Mouse (Mus musculus): ENCODE measurements around the gene Vat1l. TPM values are rescaled to one million over a fixed set of nuclear protein-coding genes. Genes with fewer than 3 reads are reported as not detected.

Vat1l gene
- polyA plus RNA-seq, 1 experiment from 2014 or later, result 5.9 TPM

DNA sequence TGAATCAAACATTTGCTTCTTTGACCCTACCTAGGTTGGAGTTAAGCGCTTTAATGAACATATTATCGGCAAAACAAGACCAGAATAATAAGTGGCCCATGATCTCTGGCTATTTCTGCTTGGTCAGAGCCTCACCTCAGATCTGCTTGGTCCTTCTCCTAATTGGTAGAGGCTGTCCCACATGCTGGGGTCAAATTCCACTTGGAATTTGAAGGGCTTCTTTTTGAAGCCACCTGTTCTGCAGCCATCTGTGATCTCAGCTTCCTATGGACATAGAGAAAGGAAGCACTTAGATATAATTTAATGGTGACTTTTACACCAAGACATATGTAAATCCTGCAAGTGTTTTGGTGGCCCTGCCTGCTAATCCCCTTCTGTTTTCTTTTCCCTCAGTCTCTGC is 16.6 kb downstream of the Vat1l start:
- Histone ChIP-seq H3K4me2 (replicated peaks) (no peak overlapping the region), H3K4me3 (no peak overlapping the region), H3K4me1 (no peaks in the 10 kb centered on the region), H3K27me3 (no peaks in the 10 kb centered on the region), H3K36me3 (no peaks in the 10 kb centered on the region), H3K27ac (no peak overlapping the region), H3K9ac (no peak overlapping the region), H3K9me3 (no peaks in the 10 kb centered on the region)
- 82% methylated on average over 2 of the region's 2 CpGs for WGBS
- ATAC-seq (ENCODE audit: insufficient number of reproducible peaks, insufficient read depth, low FRiP score, low TSS enrichment), result no peak

DNA sequence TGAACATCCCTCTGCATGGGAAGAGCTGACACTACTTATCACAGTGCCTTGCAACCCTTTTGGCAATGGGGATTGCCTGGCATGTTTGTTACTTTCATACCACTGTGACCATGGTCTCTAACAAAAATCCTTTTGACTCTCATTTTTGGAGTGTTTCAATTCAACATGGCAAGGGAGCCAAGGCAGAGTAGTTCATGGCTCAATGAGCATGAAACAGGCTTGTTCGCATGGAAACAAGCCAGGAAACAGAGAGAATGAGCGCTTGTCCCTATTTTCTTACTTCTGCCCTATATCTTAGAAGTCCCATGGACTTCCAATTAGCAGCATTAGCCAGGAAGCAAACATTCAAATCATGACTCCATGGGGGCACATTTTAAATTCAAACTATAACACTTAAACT is 18.6 kb downstream of the Vat1l start:
- Histone ChIP-seq H3K27ac (no peak overlapping the region), H3K9me3 (no peaks in the 10 kb centered on the region), H3K36me3 (no peaks in the 10 kb centered on the region), H3K4me3 (no peak overlapping the region), H3K9ac (no peak overlapping the region), H3K4me1 (no peaks in the 10 kb centered on the region), H3K4me2 (replicated peaks) (no peak overlapping the region), H3K27me3 (no peaks in the 10 kb centered on the region)
- ATAC-seq (ENCODE audit: insufficient number of reproducible peaks, insufficient read depth, low FRiP score, low TSS enrichment), result no peak
- WGBS, result 90% methylated on average over 2 of the region's 2 CpGs

DNA sequence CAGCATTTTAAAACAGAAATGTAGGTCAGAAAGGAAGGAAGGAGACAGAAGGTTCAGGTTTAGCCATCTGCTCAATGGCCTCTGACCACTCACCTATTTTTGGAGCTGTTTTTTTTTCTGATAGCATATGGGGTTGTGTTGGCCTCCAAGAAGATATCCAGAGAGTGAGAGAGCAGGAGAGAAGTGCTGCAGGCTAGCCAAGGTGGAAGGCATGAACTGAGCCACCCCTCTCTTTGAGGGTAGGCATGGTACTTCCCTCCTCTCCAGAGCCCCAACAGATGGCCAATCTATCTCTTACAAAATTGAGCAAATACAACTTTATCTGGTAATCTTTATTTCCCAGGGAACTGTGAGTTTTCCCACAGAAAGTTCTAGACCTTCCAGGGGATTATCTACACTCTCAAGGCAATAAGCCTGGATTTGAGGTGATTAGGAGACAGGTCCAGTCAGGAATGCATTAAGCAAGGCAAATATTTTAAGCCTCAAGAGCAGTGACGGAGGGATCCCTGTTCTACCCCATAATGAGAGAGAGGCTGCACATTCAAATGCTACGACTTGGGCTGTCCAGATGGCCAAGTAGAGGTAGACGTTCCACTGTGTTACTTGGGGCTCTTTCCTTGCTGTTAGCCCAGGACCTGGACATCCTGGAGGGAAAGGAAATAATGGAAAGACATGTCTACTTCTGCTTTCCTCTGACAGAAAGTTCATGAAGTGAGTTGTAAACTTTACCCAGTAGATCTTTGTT is 46.1 kb downstream of the Vat1l start:
- Histone ChIP-seq H3K27me3 (no peaks in the 10 kb centered on the region), H3K9me3 (no peaks in the 10 kb centered on the region), H3K36me3 (no peaks in the 10 kb centered on the region), H3K4me2 (replicated peaks) (no peak overlapping the region), H3K4me3 (no peak overlapping the region), H3K9ac (no peak overlapping the region), H3K4me1 (no peaks in the 10 kb centered on the region), H3K27ac (no peak overlapping the region)
- no peak for ATAC-seq (ENCODE audit: insufficient number of reproducible peaks, insufficient read depth, low FRiP score, low TSS enrichment)
- WGBS, result 80% methylated on average over 3 of the region's 3 CpGs

GRCm38 (mm10) chr8:114258685-114259084 is 53.3 kb downstream of the Vat1l start:
- 86% methylated on average over 4 of the region's 4 CpGs for WGBS
- no peaks in the 10 kb centered on the region for H3K27me3 ChIP-seq

GRCm38 (mm10) chr8:114259713-114260355 is 54.4 kb downstream of the Vat1l start:
- Histone ChIP-seq H3K27ac (no peak overlapping the region), H3K36me3 (no peaks in the 10 kb centered on the region), H3K27me3 (no peaks in the 10 kb centered on the region), H3K4me3 (no peak overlapping the region), H3K4me1 (no peaks in the 10 kb centered on the region), H3K9ac (no peak overlapping the region), H3K4me2 (replicated peaks) (no peak overlapping the region), H3K9me3 (no peaks in the 10 kb centered on the region)
- 79% methylated on average over 5 of the region's 5 CpGs for WGBS
- no peak for ATAC-seq (ENCODE audit: insufficient number of reproducible peaks, insufficient read depth, low FRiP score, low TSS enrichment)

More at GRCm38 (mm10) chr8:114258685-114259084, 53.3 kb downstream of the Vat1l start:
- no peak for ATAC-seq (ENCODE audit: insufficient number of reproducible peaks, insufficient read depth, low FRiP score, low TSS enrichment)
- no peak overlapping the region for H3K4me3 ChIP-seq
- H3K27ac ChIP-seq, result no peak overlapping the region
- no peaks in the 10 kb centered on the region for H3K36me3 ChIP-seq
- H3K9ac ChIP-seq, result no peak overlapping the region
- no peak overlapping the region for H3K4me2 ChIP-seq (replicated peaks)
- H3K9me3 ChIP-seq, result no peaks in the 10 kb centered on the region
- H3K4me1 ChIP-seq, result no peaks in the 10 kb centered on the region

- no peak for ATAC-seq (ENCODE audit: insufficient number of reproducible peaks, insufficient read depth, low FRiP score, low TSS enrichment)
- 35% methylated on average over 2 of the region's 2 CpGs for WGBS
- H3K4me2 ChIP-seq (replicated peaks), result no peak overlapping the region
- no peak overlapping the region for H3K4me3 ChIP-seq
- no peaks in the 10 kb centered on the region for H3K27me3 ChIP-seq
- H3K27ac ChIP-seq, result no peak overlapping the region
- no peaks in the 10 kb centered on the region for H3K4me1 ChIP-seq
- H3K9me3 ChIP-seq, result no peaks in the 10 kb centered on the region
- no peaks in the 10 kb centered on the region for H3K36me3 ChIP-seq
- no peak overlapping the region for H3K9ac ChIP-seq
Observed at GRCm38 (mm10) chr8:114262331-114262730, 56.9 kb downstream of the Vat1l start.

GRCm38 (mm10) chr8:114274558-114274957 is 69.1 kb downstream of the Vat1l start:
- no peak for ATAC-seq (ENCODE audit: insufficient number of reproducible peaks, insufficient read depth, low FRiP score, low TSS enrichment)
- 78% methylated on average over 8 of the region's 8 CpGs for WGBS

DNA sequence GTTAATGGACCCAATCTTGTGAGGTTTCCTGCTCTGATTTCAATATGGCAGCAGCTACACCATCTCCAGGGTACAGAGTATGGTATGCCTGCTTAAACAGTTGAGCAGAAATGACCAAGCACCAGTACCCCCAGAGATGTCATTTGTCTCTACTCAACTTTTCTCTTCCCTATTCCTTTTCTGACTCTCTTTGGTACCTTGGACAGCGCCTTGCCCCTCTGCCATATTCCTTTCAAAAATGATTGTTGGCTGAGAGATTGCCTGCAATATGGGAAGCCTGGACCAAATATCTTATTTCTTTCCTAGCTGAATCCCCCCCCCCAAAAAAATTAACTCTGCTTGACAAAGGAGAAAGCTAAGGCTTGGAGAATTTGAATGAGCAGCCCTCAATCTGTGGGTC is 75.7 kb downstream of the Vat1l start:
- WGBS, result 58% methylated on average over 1 of the region's 1 CpGs
- Histone ChIP-seq H3K36me3 (no peaks in the 10 kb centered on the region), H3K27ac (no peak overlapping the region), H3K9me3 (no peaks in the 10 kb centered on the region), H3K4me3 (no peak overlapping the region), H3K4me1 (no peaks in the 10 kb centered on the region), H3K9ac (no peak overlapping the region), H3K4me2 (replicated peaks) (no peak overlapping the region), H3K27me3 (no peaks in the 10 kb centered on the region)
- no peak for ATAC-seq (ENCODE audit: insufficient number of reproducible peaks, insufficient read depth, low FRiP score, low TSS enrichment)

More at GRCm38 (mm10) chr8:114274558-114274957, 69.1 kb downstream of the Vat1l start:
- Histone ChIP-seq H3K9ac (no peak overlapping the region), H3K4me2 (replicated peaks) (no peak overlapping the region), H3K27ac (no peak overlapping the region), H3K36me3 (no peaks in the 10 kb centered on the region), H3K27me3 (no peaks in the 10 kb centered on the region), H3K4me3 (no peak overlapping the region), H3K4me1 (no peaks in the 10 kb centered on the region), H3K9me3 (no peaks in the 10 kb centered on the region)

DNA sequence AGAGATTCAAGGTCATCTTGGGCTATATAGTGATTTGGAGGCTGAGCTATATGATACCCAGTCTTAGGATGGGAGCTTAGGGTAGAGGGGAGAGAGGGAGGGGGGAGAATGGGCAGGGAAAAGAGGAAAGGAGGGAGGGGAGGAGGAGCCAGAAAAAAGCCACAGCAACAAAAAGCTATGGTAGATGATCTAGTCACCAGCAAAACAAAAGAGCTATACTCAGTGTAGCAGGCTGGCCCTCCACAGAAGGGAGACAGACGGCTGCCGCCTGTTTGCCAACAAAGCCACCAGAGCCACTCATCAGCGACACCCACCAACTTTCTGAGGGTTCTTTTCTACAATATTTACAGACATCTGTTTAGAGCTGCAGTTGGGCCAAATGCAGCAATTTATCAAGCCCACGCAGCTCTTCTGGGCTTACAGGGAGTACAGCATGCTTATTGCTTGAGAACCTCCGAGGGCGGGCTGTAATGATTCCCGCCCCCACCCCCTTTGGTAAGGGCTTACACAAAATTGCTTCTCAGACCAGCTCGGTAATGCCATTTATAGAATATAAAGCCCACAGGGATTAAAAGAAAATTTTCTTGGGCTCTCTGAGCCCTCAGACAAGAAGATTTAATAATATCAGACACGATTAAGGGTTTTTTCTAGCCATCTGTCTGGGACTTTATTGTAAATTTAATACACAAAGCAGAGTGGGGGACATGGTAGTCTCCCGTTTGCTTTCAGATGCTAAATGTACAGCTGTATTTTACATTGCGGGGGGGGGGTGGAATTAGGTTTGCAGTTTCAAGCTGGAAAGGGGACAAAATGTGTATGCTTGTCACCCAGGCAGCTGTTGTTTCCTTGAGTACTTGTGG is 89.7 kb downstream of the Vat1l start:
- Histone ChIP-seq H3K27ac (peak overlapping the region; percentile 55), H3K4me2 (replicated peaks) (no peak overlapping the region), H3K9ac (no peak overlapping the region)

DNA sequence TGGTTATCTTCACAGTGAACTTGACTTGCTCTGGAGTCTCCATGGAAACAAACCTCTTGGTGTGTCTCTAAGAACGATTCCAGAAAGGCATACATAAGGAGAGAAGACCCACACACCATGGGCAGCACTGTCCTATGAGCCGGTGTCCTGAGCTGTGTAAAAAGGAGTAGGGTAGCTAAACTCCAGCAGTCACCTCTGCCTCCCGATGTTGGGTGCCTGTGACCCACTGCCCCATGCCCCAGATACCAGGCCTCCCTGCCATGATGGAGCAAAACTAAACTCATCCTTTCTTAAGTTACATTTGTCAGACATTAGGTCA is 90.3 kb downstream of the Vat1l start:
- H3K36me3 ChIP-seq, result no peaks in the 10 kb centered on the region
- H3K9me3 ChIP-seq, result no peaks in the 10 kb centered on the region
- 73% methylated on average over 3 of the region's 3 CpGs for WGBS
- ATAC-seq (ENCODE audit: insufficient number of reproducible peaks, insufficient read depth, low FRiP score, low TSS enrichment), result 0 out of 2 replicates have a peak, but pooled peaks have one; percentile 31
- no peaks in the 10 kb centered on the region for H3K27me3 ChIP-seq
- H3K27ac ChIP-seq, result no peak overlapping the region; the same call in 1 of the 2 replicates
- H3K4me3 ChIP-seq, result no peak overlapping the region
- no peak overlapping the region for H3K9ac ChIP-seq
- 0 out of 2 replicates have a peak, but pooled peaks cover 5% of the 10 kb centered on the region for H3K4me1 ChIP-seq
- H3K4me2 ChIP-seq (replicated peaks), result no peak overlapping the region

More for the DNA sequence above, 89.7 kb downstream of the Vat1l start:
- no peak overlapping the region for H3K4me3 ChIP-seq
- no peaks in the 10 kb centered on the region for H3K9me3 ChIP-seq
- ATAC-seq (ENCODE audit: insufficient number of reproducible peaks, insufficient read depth, low FRiP score, low TSS enrichment), result peak; percentile 74
- 59% methylated on average over 11 of the region's 11 CpGs for WGBS
- no peaks in the 10 kb centered on the region for H3K27me3 ChIP-seq
- H3K36me3 ChIP-seq, result no peaks in the 10 kb centered on the region
- H3K4me1 ChIP-seq, result 0 out of 2 replicates have a peak, but pooled peaks cover 5% of the 10 kb centered on the region

DNA sequence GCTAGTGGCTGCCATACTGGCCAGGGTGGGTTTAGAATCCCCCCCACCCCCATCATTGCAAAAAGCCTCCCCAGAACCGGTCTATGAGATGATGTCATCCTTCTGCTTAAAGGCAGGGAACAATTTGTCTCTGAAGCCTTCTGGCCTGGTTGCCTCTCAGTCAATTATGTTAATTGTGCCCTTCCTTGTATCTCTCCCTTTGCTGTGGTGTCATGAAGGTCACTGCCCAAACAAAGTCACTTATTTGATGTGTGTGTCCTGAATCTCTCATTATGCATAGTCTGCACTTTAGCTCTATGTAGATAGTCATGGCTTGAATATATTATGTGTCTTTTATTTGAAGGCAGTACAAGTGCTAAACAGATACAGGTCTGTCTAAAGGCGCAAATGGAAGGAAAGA is 92.8 kb downstream of the Vat1l start:
- Histone ChIP-seq H3K27me3 (no peaks in the 10 kb centered on the region), H3K4me3 (no peak overlapping the region), H3K4me1 (0 out of 2 replicates have a peak, but pooled peaks cover 5% of the 10 kb centered on the region), H3K36me3 (no peaks in the 10 kb centered on the region), H3K4me2 (replicated peaks) (no peak overlapping the region), H3K27ac (no peak overlapping the region), H3K9me3 (no peaks in the 10 kb centered on the region), H3K9ac (no peak overlapping the region)
- WGBS, result 24% methylated on average over 2 of the region's 2 CpGs
- ATAC-seq (ENCODE audit: insufficient number of reproducible peaks, insufficient read depth, low FRiP score, low TSS enrichment), result no peak
